Mouse (Mus musculus) midbrain, embryonic 10.5 days (tissue): ENCODE results near the gene Tuba3a. TPM values are rescaled to one million over a fixed set of nuclear protein-coding genes. Genes with fewer than 3 reads are reported as not detected.
A peak's percentile ranks its signal among the peaks of the same experiment; 100 is the strongest.

Source experiments
- DNase-seq: peaks from one replicate; pipeline ENCODE4 v3.0.0-alpha.2; 2017; ENCODE audit warnings: low spot score
- H3K27ac ChIP-seq: fragments of 300-500 bp; sonication (generic); replicated peaks from 2 replicates; pipeline ENCODE4 v1.5.1; 2016; ENCODE audit warnings: mild to moderate bottlenecking
- H3K27me3 ChIP-seq: fragments of 300-500 bp; sonication (generic); 2 replicates; pipeline ENCODE4 v1.6.1; 2016; ENCODE audit warnings: low read depth, mild to moderate bottlenecking; ENCODE audit not compliant: poor library complexity, severe bottlenecking
- H3K36me3 ChIP-seq: fragments of 300-500 bp; sonication (generic); 2 replicates; pipeline ENCODE4 v1.6.1; 2016; ENCODE audit warnings: mild to moderate bottlenecking, moderate library complexity
- H3K4me1 ChIP-seq: fragments of 300-500 bp; sonication (generic); 2 replicates; pipeline ENCODE4 v1.6.1; 2016
- H3K4me3 ChIP-seq: fragments of 300-500 bp; sonication (generic); 2 replicates; pipeline ENCODE4 v1.5.1; 2016; ENCODE audit warnings: mild to moderate bottlenecking, moderate library complexity
- H3K9me3 ChIP-seq: fragments of 300-500 bp; sonication (generic); replicated peaks from 2 replicates; pipeline ENCODE4 v1.6.1; 2016; ENCODE audit warnings: mild to moderate bottlenecking
- WGBS: fragments of 180-500 bp; shearing (Covaris S2); methylation state at CpG from one replicate; pipeline ENCODE4 v1.1.7; 2016; 5-methylcytosine and 5-hydroxymethylcytosine counted together
- microRNA-seq: library from miRNA; unstranded; fragments of <30 nt; microRNA quantifications from one replicate; pipeline ENCODE4, GENCODE M21; 2017
- polyA plus RNA-seq: library from polyadenylated mRNA; unstranded; fragments of >200 nt; fragmentation: Nextera tagmentation; extraction: Ambion mirVana; gene quantifications from 2 replicates; pipeline ENCODE4 v1.2.1, GENCODE M21; 2016

Gene Tuba3a
- polyA plus RNA-seq, 1 experiment from 2014 or later: not detected

- H3K27me3 ChIP-seq: no peaks in the 10 kb centered on the region
- WGBS: 86% methylated on average over 6 of the region's 6 CpGs
- peaks cover 46% of the 10 kb centered on the region for H3K4me1 ChIP-seq
- H3K9me3 ChIP-seq: no peaks in the 10 kb centered on the region
- no peak for DNase-seq
- no peaks in the 10 kb centered on the region for H3K36me3 ChIP-seq
- no peak overlapping the region for H3K27ac ChIP-seq
- no peak overlapping the region for H3K4me3 ChIP-seq
Measured at GRCm38 (mm10) chr6:125232516-125232915, 53.3 kb downstream of the Tuba3a start.

- WGBS: 69% methylated on average over 4 of the region's 4 CpGs
Measured at GRCm38 (mm10) chr6:125232045-125232437, 53.8 kb downstream of the Tuba3a start.

GRCm38 (mm10) chr6:125231117-125232044 is 54.5 kb downstream of the Tuba3a start, which contains the start of gene Tapbpl:
Gene Tapbpl, minus strand, starts transcription at chr6:125231860.
- Histone ChIP-seq H3K9me3 (no peaks in the 10 kb centered on the region), H3K4me3 (peak within 1 kb of the TSS; percentile 59), H3K27me3 (no peaks in the 10 kb centered on the region), H3K27ac (peak within 1 kb of the TSS; percentile 81), H3K4me1 (peaks cover 40% of the 10 kb centered on the region), H3K36me3 (no peaks in the 10 kb centered on the region)
- DNase-seq: peak; percentile 44
- 8% methylated on average over 16 of the region's 16 CpGs for WGBS

More at GRCm38 (mm10) chr6:125232045-125232437, 53.8 kb downstream of the Tuba3a start:
- H3K27me3 ChIP-seq: no peaks in the 10 kb centered on the region
- 0 out of 2 replicates have a peak overlapping the region, but pooled peaks have one; percentile 81 for H3K27ac ChIP-seq
- no peaks in the 10 kb centered on the region for H3K36me3 ChIP-seq
- DNase-seq: no peak
- H3K4me3 ChIP-seq: peak overlapping the region; percentile 59
- H3K4me1 ChIP-seq: peaks cover 46% of the 10 kb centered on the region
- no peaks in the 10 kb centered on the region for H3K9me3 ChIP-seq

GRCm38 (mm10) chr6:125230571-125230970 is 55.3 kb downstream of the Tuba3a start:
- H3K27ac ChIP-seq: peak overlapping the region; percentile 47; the same call in 1 of the 2 replicates
- H3K36me3 ChIP-seq: no peaks in the 10 kb centered on the region
- 69% methylated on average over 9 of the region's 9 CpGs for WGBS
- H3K4me3 ChIP-seq: no peak overlapping the region
- peaks cover 37% of the 10 kb centered on the region for H3K4me1 ChIP-seq
- H3K27me3 ChIP-seq: no peaks in the 10 kb centered on the region
- DNase-seq: no peak
- no peaks in the 10 kb centered on the region for H3K9me3 ChIP-seq

Small RNA genes lying within 50 kb of the gene (microRNA-seq; reads per million reads assigned to microRNA genes)
- gene Mir8113: not detected

Other genes starting within 250 kb of the Tuba3a start
- gene Ing4, start 246.3 kb downstream of the Tuba3a start, polyA plus RNA-seq: 121 and 149 TPM in 2 replicates
- gene Acrbp, start 236.4 kb downstream of the Tuba3a start, polyA plus RNA-seq: 10.1 and 14.2 TPM in 2 replicates
- 0.16 and 0.19 TPM in 2 replicates for gene Lpar5, start 218.1 kb downstream of the Tuba3a start, polyA plus RNA-seq
- gene Chd4, start 190.1 kb downstream of the Tuba3a start, polyA plus RNA-seq: 90.7 and 103 TPM in 2 replicates
- 72.6 and 86.4 TPM in 2 replicates for gene Nop2, start 154.1 kb downstream of the Tuba3a start, polyA plus RNA-seq
- gene Iffo1, start 140.8 kb downstream of the Tuba3a start, polyA plus RNA-seq: 12.7 and 15.1 TPM in 2 replicates
- gene Gapdh, start 119.6 kb downstream of the Tuba3a start, polyA plus RNA-seq: 2,729 and 3,222 TPM in 2 replicates
- gene Ncapd2, start 94.3 kb downstream of the Tuba3a start, polyA plus RNA-seq: 236 and 246 TPM in 2 replicates
- 211 and 231 TPM in 2 replicates for gene Mrpl51, start 94.2 kb downstream of the Tuba3a start, polyA plus RNA-seq
- gene Vamp1, start 70.5 kb downstream of the Tuba3a start, polyA plus RNA-seq: 4.2 and 5.1 TPM in 2 replicates
- gene Tapbpl, start 54.2 kb downstream of the Tuba3a start, polyA plus RNA-seq: 1.5 and 2.0 TPM in 2 replicates
- 2.1 and 2.2 TPM in 2 replicates for gene Cd27, start 49.0 kb downstream of the Tuba3a start, polyA plus RNA-seq
- 21.2 and 23.5 TPM in 2 replicates for gene Ltbr, start 27.8 kb upstream of the Tuba3a start, polyA plus RNA-seq
- gene Scnn1a, start 34.6 kb upstream of the Tuba3a start, polyA plus RNA-seq: 0.25 and 0.48 TPM in 2 replicates
- 21.7 and 24.5 TPM in 2 replicates for gene Tnfrsf1a, start 63.3 kb upstream of the Tuba3a start, polyA plus RNA-seq
- gene Plekhg6, start 94.8 kb upstream of the Tuba3a start, polyA plus RNA-seq: 0.12 and 0.15 TPM in 2 replicates
- gene Cd9, start 208.7 kb upstream of the Tuba3a start, polyA plus RNA-seq: 32.9 and 36.3 TPM in 2 replicates